Mouse (Mus musculus) kidney, adult 2 months (tissue): ENCODE results near the gene Prss21. TPM values are rescaled to one million over a fixed set of nuclear protein-coding genes. Genes with fewer than 3 reads are reported as not detected.

Source experiments
- DNase-seq: peaks from one replicate; pipeline ENCODE4 v3.0.0; 2021
- H3K27ac ChIP-seq: fragments of 200-500 bp; 2 replicates; pipeline ENCODE4 v1.5.1; 2012; ENCODE audit warnings: low read depth, low read length, control low read depth, inconsistent platforms; ENCODE audit not compliant: insufficient read depth
- H3K27me3 ChIP-seq: fragments of 200-500 bp; replicated peaks from 2 replicates; pipeline ENCODE4 v1.6.1; 2012; ENCODE audit warnings: mild to moderate bottlenecking, moderate library complexity, low read length, inconsistent platforms; ENCODE audit not compliant: control insufficient read depth, insufficient read depth
- H3K36me3 ChIP-seq: fragments of 200-500 bp; 2 replicates; pipeline ENCODE4 v1.6.1; 2012; ENCODE audit warnings: mild to moderate bottlenecking, moderate library complexity, low read length, inconsistent platforms; ENCODE audit not compliant: control insufficient read depth, insufficient read depth
- H3K4me1 ChIP-seq: fragments of 200-500 bp; 2 replicates; pipeline ENCODE4 v1.6.1; 2011; ENCODE audit warnings: low read length; ENCODE audit not compliant: control insufficient read depth, insufficient read depth
- H3K4me3 ChIP-seq: fragments of 200-500 bp; 2 replicates; pipeline ENCODE4 v1.5.1; 2011; ENCODE audit warnings: mild to moderate bottlenecking, low read depth, low read length, control low read depth; ENCODE audit not compliant: insufficient read depth
- CTCF ChIP-seq: fragments of 200-500 bp; conservative IDR thresholded peaks from 2 replicates; pipeline ENCODE4 v1.5.1; 2011; ENCODE audit warnings: low read depth, mild to moderate bottlenecking, control low read depth, low read length, moderate library complexity, mixed read lengths; ENCODE audit not compliant: insufficient read depth, insufficient read length
- POLR2A ChIP-seq: fragments of 200-500 bp; IDR thresholded peaks from one replicate; pipeline ENCODE4 v1.6.1; 2011; ENCODE audit warnings: low read depth, low read length, control low read depth
- WGBS: fragments of 180-500 bp; shearing (Covaris S2); methylation state at CpG from one replicate; pipeline ENCODE4 v1.1.7; 2018; 5-methylcytosine and 5-hydroxymethylcytosine counted together
- polyA plus RNA-seq: library from polyadenylated mRNA; depleted of rRNA; stranded (reverse); fragments of >200 nt; gene quantifications from 2 replicates; pipeline ENCODE4 v1.2.3, GENCODE M21; 2012

The Prss21 gene
- polyA plus RNA-seq, 1 experiment: 0.14 TPM

DNA sequence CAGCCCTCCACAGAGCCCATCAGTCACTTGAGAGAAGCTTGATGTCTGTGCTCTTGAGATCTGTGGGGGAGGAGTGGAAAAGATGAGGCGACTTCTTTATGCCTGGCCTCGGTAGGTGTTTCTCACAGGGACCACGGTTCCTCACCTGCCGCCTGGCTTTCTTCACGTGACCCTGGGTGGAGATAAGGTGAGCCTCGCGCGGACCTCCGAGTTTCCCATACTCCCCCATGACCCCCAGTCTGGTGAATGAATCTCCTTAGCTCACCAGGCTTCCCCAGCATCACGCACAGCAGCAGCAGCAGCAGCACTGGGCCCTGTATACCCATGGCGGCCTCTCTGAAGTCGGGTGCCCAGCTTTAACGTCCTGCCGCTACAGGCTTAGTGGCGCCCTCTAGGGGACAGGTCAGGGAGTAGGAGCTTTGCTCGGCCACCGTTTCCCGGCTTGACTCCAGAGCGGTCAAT is 24.0 kb upstream of the Prss21 start, which contains the start of the genes Prss32 and Prss41:
TSS of gene Prss32 (plus strand) at position 44 of the 462 bp plus-strand sequence.
TSS of gene Prss41 (minus strand) at position 361 of the 462 bp plus-strand sequence.
- Histone ChIP-seq H3K27me3 (0 out of 2 replicates have a peak, but pooled peaks cover 2% of the 10 kb centered on the region), H3K4me1 (no peaks in the 10 kb centered on the region), H3K36me3 (no peaks in the 10 kb centered on the region), H3K27ac (no peak within 1 kb of the TSS), H3K4me3 (no peak within 1 kb of the TSS)
- DNase-seq: peak; percentile 55
- WGBS: 16% methylated on average over 19 of the region's 19 CpGs
- no peak for TF ChIP-seq POLR2A
- TF ChIP-seq CTCF: peak; percentile 67

DNA sequence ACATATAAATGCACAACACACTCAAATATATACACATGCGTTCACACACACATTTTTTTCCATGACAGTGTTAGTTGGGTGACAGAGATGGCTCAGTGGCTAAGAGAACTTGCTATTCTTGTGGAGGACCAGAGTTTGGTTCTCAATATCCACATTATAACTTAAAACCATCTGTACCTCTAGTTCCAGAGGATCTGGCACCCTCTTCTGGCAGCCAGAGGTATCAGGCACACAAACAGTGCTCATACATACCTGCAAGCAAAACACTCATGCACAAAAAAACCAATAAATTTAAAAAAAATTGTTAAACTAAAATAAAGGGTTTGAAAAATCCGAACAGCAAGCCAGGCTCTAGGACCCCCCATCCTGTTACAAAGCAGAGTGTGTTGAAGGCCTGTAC is 17.8 kb upstream of the Prss21 start:
- Histone ChIP-seq H3K4me3 (no peak overlapping the region), H3K36me3 (no peaks in the 10 kb centered on the region), H3K4me1 (no peaks in the 10 kb centered on the region), H3K27ac (no peak overlapping the region), H3K27me3 (no peaks in the 10 kb centered on the region)
- 0 out of 2 replicates have a peak, but pooled peaks have one; percentile 22 for TF ChIP-seq CTCF
- TF ChIP-seq POLR2A: no peak
- WGBS: 70% methylated on average over 2 of the region's 2 CpGs
- no peak for DNase-seq

DNA sequence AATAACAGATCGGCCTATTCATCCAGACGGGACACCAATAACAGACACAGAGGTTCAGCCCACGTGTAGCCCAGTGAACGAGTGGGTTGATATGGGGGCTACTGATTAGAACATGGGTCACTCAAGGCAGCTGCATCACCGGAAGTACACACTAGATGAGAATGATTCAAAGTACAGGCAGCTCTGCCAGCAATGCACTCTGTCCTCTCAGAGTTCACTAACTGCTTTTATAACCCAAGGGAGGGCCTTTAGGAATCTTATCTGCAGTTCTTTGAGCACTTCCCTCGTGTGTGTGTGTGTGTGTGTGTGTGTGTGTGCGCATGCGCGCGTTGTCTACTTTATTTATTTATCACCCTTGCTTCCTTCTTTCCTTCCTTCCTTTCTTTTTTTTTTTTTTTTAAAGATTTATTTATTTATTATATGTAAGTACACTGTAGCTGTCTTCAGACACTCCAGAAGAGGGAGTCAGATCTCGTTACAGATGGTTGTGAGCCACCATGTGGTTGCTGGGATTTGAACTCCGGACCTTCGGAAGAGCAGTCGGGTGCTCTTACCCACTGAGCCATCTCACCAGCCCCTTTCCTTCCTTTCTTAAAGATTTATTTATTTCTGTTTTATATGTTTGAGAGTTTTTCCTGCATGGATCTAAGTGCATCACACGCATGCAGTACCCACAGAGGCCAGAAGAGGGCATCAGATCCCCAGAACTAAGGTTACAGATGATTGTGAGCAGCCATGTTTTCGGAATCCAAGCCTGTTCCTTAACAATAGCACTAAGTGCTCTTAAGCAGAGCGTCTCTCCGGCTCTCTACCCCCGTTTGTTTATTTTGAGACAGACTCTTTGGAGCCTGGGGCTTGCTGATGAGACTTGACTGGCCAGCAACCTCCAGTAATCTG is 16.8 kb upstream of the Prss21 start:
- Histone ChIP-seq H3K27ac (no peak overlapping the region), H3K4me1 (no peaks in the 10 kb centered on the region), H3K36me3 (no peaks in the 10 kb centered on the region), H3K4me3 (no peak overlapping the region), H3K27me3 (no peaks in the 10 kb centered on the region)
- TF ChIP-seq POLR2A (no peak), CTCF (peak; percentile 68)
- WGBS: 43% methylated on average over 18 of the region's 19 CpGs
- peak; percentile 66 for DNase-seq

DNA sequence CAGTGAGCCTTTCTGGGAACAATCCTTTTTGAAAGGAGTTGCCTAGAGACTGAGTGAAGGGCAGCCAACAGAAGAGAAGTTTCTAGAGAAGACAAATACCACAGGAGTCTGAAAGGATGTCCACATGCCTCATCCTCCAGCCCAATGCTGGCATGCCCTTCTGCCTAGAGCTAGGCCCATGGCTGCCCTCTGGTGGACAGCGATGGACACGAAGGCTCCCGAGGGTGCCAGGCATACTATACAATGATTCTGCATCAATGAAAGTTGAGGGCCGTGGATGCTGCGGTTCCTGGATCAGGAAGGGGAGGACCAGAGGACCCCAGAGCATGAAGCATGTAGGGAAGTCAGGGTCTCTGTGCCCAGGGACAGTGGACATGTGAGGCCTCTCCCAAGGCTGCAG is 14.6 kb upstream of the Prss21 start:
- H3K27ac ChIP-seq: no peak overlapping the region

DNA sequence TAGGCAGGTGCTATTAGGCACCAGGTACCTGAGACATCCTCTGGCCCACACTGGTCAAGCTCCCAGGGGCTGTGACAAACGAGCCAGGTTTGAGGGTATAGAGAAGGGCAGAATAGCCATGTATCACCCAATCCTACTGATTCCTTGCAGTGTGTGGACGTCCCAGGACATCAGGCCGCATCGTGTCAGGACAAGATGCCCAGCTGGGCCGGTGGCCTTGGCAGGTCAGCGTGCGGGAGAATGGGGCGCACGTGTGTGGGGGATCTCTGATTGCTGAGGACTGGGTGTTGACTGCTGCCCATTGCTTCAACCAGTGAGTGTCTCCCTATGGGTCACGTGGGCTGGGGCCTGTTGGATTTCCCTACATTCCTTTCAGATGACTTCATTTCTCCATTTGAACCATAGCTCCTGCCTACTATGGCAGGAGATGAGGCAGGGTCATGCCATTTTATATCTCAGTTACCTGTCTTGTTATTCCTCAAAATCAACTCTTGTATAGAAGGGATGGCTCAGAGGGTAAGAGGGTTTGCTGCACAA is 13.6 kb upstream of the Prss21 start:
- H3K27ac ChIP-seq: no peak overlapping the region
- TF ChIP-seq POLR2A (no peak), CTCF (no peak)
- no peaks in the 10 kb centered on the region for H3K27me3 ChIP-seq
- DNase-seq: no peak
- H3K4me1 ChIP-seq: no peaks in the 10 kb centered on the region
- 90% methylated on average over 10 of the region's 10 CpGs for WGBS
- H3K4me3 ChIP-seq: no peak overlapping the region
- no peaks in the 10 kb centered on the region for H3K36me3 ChIP-seq

More for the DNA sequence above, 14.6 kb upstream of the Prss21 start:
- Histone ChIP-seq H3K4me1 (no peaks in the 10 kb centered on the region), H3K4me3 (no peak overlapping the region), H3K27me3 (no peaks in the 10 kb centered on the region), H3K36me3 (no peaks in the 10 kb centered on the region)
- DNase-seq: peak; percentile 58
- TF ChIP-seq CTCF (peak; percentile 75), POLR2A (no peak)
- 47% methylated on average over 5 of the region's 5 CpGs for WGBS

DNA sequence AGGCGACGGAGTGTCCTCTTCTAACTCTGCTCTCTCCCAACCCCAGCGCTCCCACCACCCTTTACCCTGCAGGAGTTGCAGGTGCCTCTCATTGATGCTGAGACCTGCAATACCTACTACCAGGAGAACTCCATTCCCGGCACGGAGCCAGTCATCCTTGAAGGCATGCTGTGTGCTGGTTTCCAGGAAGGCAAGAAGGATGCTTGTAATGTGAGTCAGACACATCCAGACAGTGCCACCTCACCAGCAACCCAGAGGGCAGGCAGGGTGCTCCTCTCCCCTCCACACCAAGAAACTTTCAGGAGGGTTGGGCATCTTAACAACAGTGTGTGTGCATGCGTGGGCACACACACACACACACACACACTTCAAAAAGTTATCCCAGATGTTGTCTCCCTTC is 10.7 kb upstream of the Prss21 start:
- H3K36me3 ChIP-seq: no peaks in the 10 kb centered on the region
- no peak for DNase-seq
- H3K4me1 ChIP-seq: no peaks in the 10 kb centered on the region
- 78% methylated on average over 6 of the region's 6 CpGs for WGBS
- H3K27me3 ChIP-seq: no peaks in the 10 kb centered on the region
- TF ChIP-seq CTCF: no peak
- no peak for TF ChIP-seq POLR2A
- H3K27ac ChIP-seq: no peak overlapping the region
- no peak overlapping the region for H3K4me3 ChIP-seq

DNA sequence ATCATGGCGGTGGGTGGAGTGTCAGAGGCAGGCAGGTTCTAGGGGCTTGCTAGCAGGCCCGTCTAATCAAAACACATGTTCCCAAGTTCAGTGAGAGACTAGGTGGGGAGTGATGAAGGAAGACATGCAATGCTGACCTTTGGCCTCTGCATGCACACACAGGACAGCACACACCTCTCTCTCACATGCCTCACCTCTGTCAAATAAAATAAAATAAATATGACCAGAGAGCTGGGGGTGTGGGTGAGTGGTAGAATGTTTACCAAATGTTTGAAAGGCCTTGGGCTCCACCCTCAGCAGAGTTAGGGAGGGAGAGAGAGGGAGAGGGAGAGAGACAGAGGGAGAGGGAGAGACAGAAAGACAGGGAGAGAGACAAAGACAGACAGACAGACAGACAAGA is 9.9 kb upstream of the Prss21 start:
- Histone ChIP-seq H3K4me3 (no peak overlapping the region), H3K4me1 (no peaks in the 10 kb centered on the region), H3K36me3 (no peaks in the 10 kb centered on the region), H3K27ac (no peak overlapping the region), H3K27me3 (no peaks in the 10 kb centered on the region)
- WGBS: 86% methylated on average over 2 of the region's 2 CpGs
- no peak for DNase-seq
- TF ChIP-seq POLR2A: no peak
- TF ChIP-seq CTCF: no peak
